Mouse (Mus musculus): ENCODE measurements around the gene Map3k13.

DNA sequence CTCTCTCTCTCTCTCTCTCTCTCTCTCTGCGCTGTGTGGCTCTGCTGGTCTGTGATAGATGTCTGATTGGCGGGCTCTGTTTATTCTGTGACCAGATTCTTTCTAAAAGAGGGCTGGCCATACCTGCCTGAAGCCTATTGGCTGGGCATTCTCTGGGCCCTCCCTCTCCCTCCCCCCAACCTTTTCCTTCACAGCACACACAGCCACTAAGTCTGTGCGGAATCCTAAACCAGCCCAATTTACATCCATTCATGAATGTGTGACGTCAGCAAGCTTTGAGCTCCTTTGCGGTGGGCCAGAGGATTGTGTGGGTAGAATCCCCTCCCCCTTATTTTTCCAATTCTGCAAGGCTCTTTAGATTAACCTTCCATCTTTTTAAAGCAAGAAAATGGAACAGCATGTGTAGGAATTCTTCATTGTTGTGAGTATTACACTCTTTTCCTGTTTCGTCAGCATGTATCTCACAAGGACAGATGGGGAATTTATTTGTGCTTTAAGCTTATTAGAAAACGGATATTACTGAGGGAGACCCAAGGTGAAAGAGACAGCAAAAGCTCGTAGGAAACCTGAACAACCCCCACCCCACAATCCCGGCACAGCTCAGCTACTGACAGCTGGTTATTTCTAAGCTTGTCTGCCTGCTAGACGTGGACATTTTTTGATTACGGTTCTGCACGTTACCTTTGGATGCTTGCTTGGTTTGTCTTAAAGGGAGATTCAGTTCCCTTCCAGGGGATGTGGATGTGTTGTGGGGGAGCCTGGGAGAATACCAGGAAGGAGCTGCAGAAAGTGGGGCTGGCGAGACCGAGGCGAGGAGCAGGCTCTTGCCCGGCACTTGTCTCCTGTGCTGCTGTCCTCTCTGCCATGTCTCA, 51.9 kb downstream of the Map3k13 start:
- TF ChIP-seq CTCF (IDR thresholded peaks at IDR 0.05; ENCODE audit: borderline replicate concordance, control insufficient read depth, extremely low read depth, insufficient read depth, low read length, poor library complexity) (no peak), POLR2A (IDR thresholded peaks at IDR 0.05; ENCODE audit: control insufficient read depth, extremely low read depth, insufficient read depth, low read length, poor library complexity) (no peak)
